Mouse (Mus musculus) heart, embryonic 14.5 days (tissue): Measurements from ENCODE around the gene Zfp423. TPM values are rescaled to one million over a fixed set of nuclear protein-coding genes. Genes with fewer than 3 reads are reported as not detected.

Source experiments
- ATAC-seq: fragments of 200-750 bp; cut with Nextera tagmentation; 2 replicates; pipeline ENCODE4 v1.8.0; 2017; ENCODE audit warnings: low read depth, moderate TSS enrichment; ENCODE audit not compliant: insufficient number of reproducible peaks, insufficient read depth, low FRiP score
- H3K27ac ChIP-seq, 2 experiments: fragments of 200-500 bp in 1 of 2; fragments of 300-500 bp in 1 of 2; sonication (generic) in 1 of 2; replicated peaks in 1 of 2; 2 replicates each; pipeline ENCODE4 v1.5.1; 2012 to 2014; ENCODE audit warnings: low read depth in 2 of 2, low read length in 2 of 2, control low read depth in 1 of 2, mild to moderate bottlenecking in 1 of 2, mixed read lengths in 1 of 2; ENCODE audit not compliant: control insufficient read depth in 1 of 2, insufficient read depth in 1 of 2
- H3K27me3 ChIP-seq: fragments of 300-500 bp; sonication (generic); 2 replicates; pipeline ENCODE4 v1.6.1; 2014; ENCODE audit warnings: mild to moderate bottlenecking, low read length, control low read depth; ENCODE audit not compliant: control insufficient read depth, insufficient read depth
- H3K36me3 ChIP-seq: fragments of 300-500 bp; sonication (generic); 2 replicates; pipeline ENCODE4 v1.6.1; 2014; ENCODE audit warnings: mild to moderate bottlenecking, control low read depth, low read length, mixed read lengths; ENCODE audit not compliant: control insufficient read depth, insufficient read depth
- H3K4me1 ChIP-seq, 2 experiments: fragments of 200-500 bp in 1 of 2; fragments of 300-500 bp in 1 of 2; sonication (generic) in 1 of 2; 2 replicates each; pipeline ENCODE4 v1.6.1; 2012 to 2014; ENCODE audit warnings: low read length in 2 of 2, control low read depth in 1 of 2, mixed read lengths in 1 of 2; ENCODE audit not compliant: control insufficient read depth in 2 of 2, insufficient read depth in 2 of 2
- H3K4me2 ChIP-seq: fragments of 300-500 bp; sonication (generic); 2 replicates; pipeline ENCODE4 v1.6.1; 2014; ENCODE audit warnings: mild to moderate bottlenecking, low read length
- H3K4me3 ChIP-seq, 2 experiments: fragments of 200-500 bp in 1 of 2; fragments of 300-500 bp in 1 of 2; sonication (generic) in 1 of 2; 2 replicates each; pipeline ENCODE4 v1.5.1; 2012 to 2014; ENCODE audit warnings: low read length in 2 of 2, mild to moderate bottlenecking in 2 of 2, control low read depth in 1 of 2, low read depth in 1 of 2, moderate library complexity in 1 of 2; ENCODE audit not compliant: control insufficient read depth in 1 of 2, insufficient read depth in 1 of 2
- H3K9ac ChIP-seq: fragments of 300-500 bp; sonication (generic); 2 replicates; pipeline ENCODE4 v1.6.1; 2014; ENCODE audit warnings: mild to moderate bottlenecking, low read length
- H3K9me3 ChIP-seq: fragments of 300-500 bp; sonication (generic); 2 replicates; pipeline ENCODE4 v1.6.1; 2016; ENCODE audit warnings: low read length, control low read depth; ENCODE audit not compliant: control insufficient read depth
- WGBS: fragments of 180-500 bp; shearing (Covaris S2); extraction: QIAGEN DNeasy Blood & Tissue Kit; methylation state at CpG from one replicate; pipeline ENCODE4 v1.1.7; 2014; 5-methylcytosine and 5-hydroxymethylcytosine counted together
- polyA plus RNA-seq: library from polyadenylated mRNA; unstranded; fragments of >200 nt; fragmentation: Nextera tagmentation; extraction: Ambion mirVana; gene quantifications from 2 replicates; pipeline ENCODE4 v1.2.1, GENCODE M21; 2014

Zfp423 gene
- polyA plus RNA-seq = 5.1 and 7.0 TPM in 2 replicates

DNA sequence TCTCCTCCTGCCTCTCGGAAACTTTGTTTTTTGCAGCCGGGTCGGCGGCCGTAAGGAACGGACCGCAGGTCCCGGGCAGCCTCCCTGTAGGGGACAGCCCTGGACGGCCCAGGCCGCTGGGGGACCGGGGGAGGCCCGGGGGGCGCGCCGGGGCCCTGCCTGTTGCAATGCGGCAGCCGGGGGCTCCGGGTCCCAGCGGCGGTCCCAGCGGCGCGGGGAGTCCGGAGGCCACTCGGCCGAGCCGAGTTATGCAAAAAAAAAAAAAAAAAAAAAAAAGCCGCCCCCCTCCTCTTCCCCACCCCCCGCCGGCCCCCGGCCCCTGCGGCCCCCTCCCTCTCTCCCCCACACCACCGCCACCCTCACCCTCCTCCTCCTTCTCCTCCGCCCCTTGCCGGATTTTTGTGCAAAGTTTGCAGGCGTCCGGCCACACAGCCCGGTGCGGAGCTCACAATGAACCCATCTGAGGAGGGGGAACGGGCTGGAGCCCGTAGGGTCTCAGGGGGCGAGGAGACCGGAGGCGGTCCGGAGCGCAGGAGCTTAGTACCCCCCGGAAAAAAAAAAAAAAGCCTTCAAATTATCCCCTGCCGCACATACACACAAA, at the start of gene Zfp423:
Gene Zfp423, minus strand, starts transcription at position 276 of the 601 bp plus-strand sequence.
- Histone ChIP-seq H3K9ac (peak within 1 kb of the TSS; percentile 85), H3K4me3 (peak within 1 kb of the TSS; percentile 78 to 87), H3K27me3 (peaks cover 43% of the 10 kb centered on the region), H3K27ac (peak within 1 kb of the TSS; percentile 83 to 91), H3K9me3 (no peaks in the 10 kb centered on the region), H3K36me3 (no peaks in the 10 kb centered on the region), H3K4me2 (peak within 1 kb of the TSS; percentile 85), H3K4me1 (peaks cover 19 to 24% of the 10 kb centered on the region in 2 experiments)
- no peak for ATAC-seq
- WGBS = 0% methylated on average over 24 of the region's 48 CpGs

DNA sequence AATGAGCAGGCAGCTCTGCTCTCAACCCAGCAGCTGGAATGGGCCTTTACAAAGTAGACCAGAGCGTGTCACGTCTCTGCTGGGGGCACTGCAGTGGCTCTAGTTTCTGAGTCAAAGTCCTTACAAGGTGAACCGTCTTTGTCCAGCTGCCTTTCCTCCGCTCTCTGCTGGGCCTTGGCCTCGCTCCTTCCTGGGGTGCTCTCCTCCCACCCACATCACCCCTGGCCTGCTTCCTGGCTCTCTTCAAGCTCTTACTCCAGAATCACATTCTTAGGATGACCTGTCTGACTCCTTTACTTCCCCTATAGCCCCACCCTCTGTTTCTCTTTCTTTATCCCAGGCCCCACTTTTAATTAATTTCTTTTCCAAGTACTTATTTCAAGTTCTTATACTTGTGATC, 47.4 kb upstream of the Zfp423 start:
- no peak overlapping the region for H3K4me2 ChIP-seq
- H3K27me3 ChIP-seq = no peaks in the 10 kb centered on the region
- H3K9me3 ChIP-seq = no peaks in the 10 kb centered on the region
- no peaks in the 10 kb centered on the region for H3K36me3 ChIP-seq
- 80% methylated on average over 5 of the region's 5 CpGs for WGBS
- no peak for ATAC-seq
- H3K4me1 ChIP-seq = peaks cover 5 to 10% of the 10 kb centered on the region in 2 experiments; a peak in 3 of 4 replicates
- no peak overlapping the region for H3K4me3 ChIP-seq
- H3K9ac ChIP-seq = no peak overlapping the region
- H3K27ac ChIP-seq = no peak overlapping the region

DNA sequence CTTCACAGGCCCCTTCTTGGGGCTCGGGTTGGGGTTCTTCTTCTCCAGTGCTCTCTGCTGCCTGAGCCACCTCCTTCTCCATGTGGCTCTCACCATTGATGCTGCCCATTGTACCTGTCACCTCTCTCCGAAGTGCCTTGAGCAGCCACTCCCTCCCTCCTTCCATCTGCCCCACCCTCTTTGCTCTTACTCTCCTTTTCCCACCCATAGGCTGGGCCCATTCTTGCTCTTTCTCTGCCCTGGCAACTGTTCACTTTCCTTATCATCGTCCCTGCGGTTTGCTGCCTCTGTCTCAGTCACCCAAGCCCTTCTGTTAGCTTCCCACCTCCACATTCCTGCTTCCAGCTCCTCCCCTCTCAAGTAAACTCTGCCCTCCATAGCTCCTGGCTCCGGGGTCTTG, 25.4 kb upstream of the Zfp423 start:
- no peak for ATAC-seq
- Histone ChIP-seq H3K27ac (no peak overlapping the region), H3K4me3 (no peak overlapping the region), H3K9me3 (no peaks in the 10 kb centered on the region), H3K36me3 (no peaks in the 10 kb centered on the region), H3K4me2 (no peak overlapping the region), H3K4me1 (peaks cover 0 to 9% of the 10 kb centered on the region in 2 experiments; a peak in 2 of 4 replicates), H3K27me3 (no peaks in the 10 kb centered on the region), H3K9ac (no peak overlapping the region)
- WGBS = 11% methylated on average over 5 of the region's 5 CpGs

DNA sequence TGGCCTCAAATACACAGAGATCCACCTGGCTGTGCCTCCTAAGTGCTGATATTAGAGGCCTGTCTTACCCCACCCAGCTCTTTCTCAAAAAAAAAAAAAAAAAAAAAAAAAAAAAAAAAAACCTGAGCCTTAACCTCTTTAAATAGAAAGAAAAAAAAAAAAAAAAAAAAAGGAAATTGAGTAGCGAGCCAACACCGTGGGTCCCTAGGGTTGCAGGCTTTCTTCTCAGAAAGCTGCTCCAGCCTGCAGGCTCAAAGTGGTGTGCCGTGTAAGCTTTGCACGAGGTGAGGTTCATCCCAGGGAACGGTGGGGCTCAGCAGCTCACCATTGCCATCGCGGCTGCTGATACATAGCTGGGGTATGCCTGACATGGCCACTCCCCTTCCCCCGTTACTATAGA, 24.6 kb upstream of the Zfp423 start:
- peak overlapping the region; percentile 7; the same call in 1 of the 2 replicates for H3K4me2 ChIP-seq
- no peak overlapping the region for H3K9ac ChIP-seq
- ATAC-seq = no peak
- H3K4me3 ChIP-seq = no peak overlapping the region
- no peaks in the 10 kb centered on the region for H3K27me3 ChIP-seq
- WGBS = 13% methylated on average over 8 of the region's 8 CpGs
- H3K4me1 ChIP-seq = peaks cover 0 to 9% of the 10 kb centered on the region in 2 experiments; a peak in 2 of 4 replicates
- no peak overlapping the region for H3K27ac ChIP-seq
- no peaks in the 10 kb centered on the region for H3K36me3 ChIP-seq
- H3K9me3 ChIP-seq = no peaks in the 10 kb centered on the region

DNA sequence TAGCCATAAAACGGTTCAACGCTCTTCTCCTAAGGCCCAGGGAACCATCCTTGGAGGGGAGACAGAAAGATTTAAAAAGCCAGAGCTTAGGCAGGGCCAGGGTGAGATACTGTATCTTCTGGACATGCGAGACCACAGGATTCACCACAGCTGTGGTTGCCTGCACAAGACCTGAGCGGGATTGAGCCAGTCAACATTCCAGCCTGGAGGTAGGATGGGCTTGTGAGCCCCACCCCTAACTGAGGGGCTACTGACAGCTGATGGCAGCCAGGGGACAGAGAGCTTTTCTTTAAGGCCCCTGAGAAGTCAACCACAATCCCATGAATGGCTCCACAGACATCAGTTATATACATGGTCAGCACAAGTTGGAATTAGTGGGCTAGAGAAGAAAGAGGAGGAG, 23.5 kb upstream of the Zfp423 start:
- Histone ChIP-seq H3K4me3 (no peak overlapping the region), H3K27me3 (no peaks in the 10 kb centered on the region), H3K36me3 (no peaks in the 10 kb centered on the region), H3K9ac (no peak overlapping the region), H3K4me2 (no peak overlapping the region), H3K27ac (no peak overlapping the region), H3K4me1 (peaks cover 0 to 9% of the 10 kb centered on the region in 2 experiments; a peak in 2 of 4 replicates), H3K9me3 (no peaks in the 10 kb centered on the region)
- 86% methylated on average over 4 of the region's 4 CpGs for WGBS
- ATAC-seq = no peak

DNA sequence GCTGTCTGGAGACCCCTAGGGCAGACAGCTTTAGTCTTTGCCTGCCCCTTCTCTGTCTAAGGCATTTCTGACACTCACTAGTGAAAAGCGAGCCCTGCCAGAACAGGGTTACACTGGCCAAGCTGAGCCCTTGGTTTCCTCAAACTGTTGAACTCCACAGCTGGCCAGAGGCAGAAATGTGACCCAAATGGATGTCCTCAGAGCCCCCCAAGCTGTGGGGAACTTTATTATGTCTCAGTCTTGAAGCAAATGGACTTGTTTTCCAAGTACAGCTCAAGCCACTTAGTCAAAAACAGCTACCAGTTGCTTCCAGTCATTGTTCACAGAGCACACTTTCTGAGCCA, 16.0 kb upstream of the Zfp423 start:
- WGBS = 42% methylated on average over 1 of the region's 1 CpGs
- no peaks in the 10 kb centered on the region for H3K9me3 ChIP-seq
- no peak for ATAC-seq
- peaks cover 12 to 18% of the 10 kb centered on the region in 2 experiments for H3K4me1 ChIP-seq
- no peak overlapping the region; a peak in 1 of 4 replicates for H3K27ac ChIP-seq
- H3K4me3 ChIP-seq = no peak overlapping the region
- H3K4me2 ChIP-seq = peak overlapping the region; percentile 67
- H3K27me3 ChIP-seq = no peaks in the 10 kb centered on the region
- H3K9ac ChIP-seq = 0 out of 2 replicates have a peak overlapping the region, but pooled peaks have one; percentile 57
- no peaks in the 10 kb centered on the region for H3K36me3 ChIP-seq

DNA sequence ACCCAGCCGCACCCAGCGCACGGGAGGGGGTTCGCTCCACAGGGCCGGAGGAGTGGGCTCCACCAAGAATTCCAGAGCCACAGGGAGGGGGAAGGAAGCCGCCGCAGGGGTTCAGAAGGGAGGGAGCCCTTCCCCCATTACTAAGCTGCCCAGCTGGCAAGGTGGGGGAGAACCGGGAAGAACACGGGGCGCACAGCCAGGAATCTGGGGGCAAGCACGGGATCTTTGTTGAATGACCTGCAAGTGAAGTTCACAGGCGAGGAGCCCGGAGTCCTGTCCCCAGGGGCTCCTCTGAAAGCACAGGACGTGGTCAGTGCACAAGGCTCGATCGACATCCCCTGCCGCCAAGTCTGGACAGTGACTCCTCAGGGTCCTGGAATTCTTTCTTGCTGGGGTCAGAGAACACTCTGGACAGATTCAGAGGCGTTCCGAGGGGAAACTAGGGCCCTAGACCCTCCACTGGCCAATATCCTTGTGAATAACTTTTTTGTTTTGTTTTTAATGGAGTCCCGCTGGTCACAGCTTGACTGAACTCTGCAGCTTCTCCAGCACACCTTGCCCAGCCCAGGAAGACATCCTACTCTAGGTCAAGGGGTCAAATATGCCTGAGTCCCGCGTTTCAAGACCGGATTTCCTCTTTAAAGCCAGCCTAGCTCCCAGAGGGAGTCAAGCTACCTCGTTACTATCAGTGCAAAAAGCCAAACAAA, 15.5 kb upstream of the Zfp423 start:
- peak overlapping the region; percentile 57 for H3K9ac ChIP-seq
- H3K9me3 ChIP-seq = no peaks in the 10 kb centered on the region
- peak overlapping the region; percentile 26 to 33 for H3K4me3 ChIP-seq
- H3K27me3 ChIP-seq = no peaks in the 10 kb centered on the region
- no peaks in the 10 kb centered on the region for H3K36me3 ChIP-seq
- H3K27ac ChIP-seq = 0 out of 4 replicates have a peak overlapping the region, but pooled peaks of 1 of the 2 experiments have one; percentile 3
- H3K4me2 ChIP-seq = peak overlapping the region; percentile 67
- 4% methylated on average over 24 of the region's 24 CpGs for WGBS
- no peak for ATAC-seq
- peaks cover 12 to 18% of the 10 kb centered on the region in 2 experiments for H3K4me1 ChIP-seq
